Mouse (Mus musculus) forebrain, embryonic 16.5 days (tissue): Measurements from ENCODE around the gene Pigt. TPM values are rescaled to one million over a fixed set of nuclear protein-coding genes. Genes with fewer than 3 reads are reported as not detected.

Experiments used
- ATAC-seq: fragments of 200-750 bp; cut with Nextera tagmentation; 2 replicates; pipeline ENCODE4 v1.8.0; 2017; ENCODE audit warnings: mild to moderate bottlenecking, moderate library complexity
- H3K27ac ChIP-seq: fragments of 300-500 bp; sonication (generic); 2 replicates; pipeline ENCODE4 v1.5.1; 2014; ENCODE audit warnings: low read length, control low read depth
- H3K27me3 ChIP-seq: fragments of 300-500 bp; sonication (generic); replicated peaks from 2 replicates; pipeline ENCODE4 v1.6.1; 2014; ENCODE audit warnings: low read length; ENCODE audit not compliant: control insufficient read depth, insufficient read depth
- H3K36me3 ChIP-seq: fragments of 300-500 bp; sonication (generic); 2 replicates; pipeline ENCODE4 v1.6.1; 2014; ENCODE audit not compliant: control insufficient read depth, insufficient read depth
- H3K4me1 ChIP-seq: fragments of 300-500 bp; sonication (generic); replicated peaks from 2 replicates; pipeline ENCODE4 v1.6.1; 2014; ENCODE audit warnings: low read length; ENCODE audit not compliant: control insufficient read depth, insufficient read depth
- H3K4me2 ChIP-seq: fragments of 300-500 bp; sonication (generic); 2 replicates; pipeline ENCODE4 v1.6.1; 2014; ENCODE audit warnings: mild to moderate bottlenecking, low read length, control low read depth
- H3K4me3 ChIP-seq: fragments of 300-500 bp; sonication (generic); replicated peaks from 2 replicates; pipeline ENCODE4 v1.5.1; 2014; ENCODE audit warnings: mild to moderate bottlenecking, low read length, control low read depth
- H3K9ac ChIP-seq: fragments of 300-500 bp; sonication (generic); replicated peaks from 2 replicates; pipeline ENCODE4 v1.6.1; 2014; ENCODE audit warnings: low read depth, low read length, control low read depth
- H3K9me3 ChIP-seq: fragments of 300-500 bp; sonication (generic); 2 replicates; pipeline ENCODE4 v1.6.1; 2016; ENCODE audit warnings: low read length; ENCODE audit not compliant: control insufficient read depth
- WGBS: fragments of 180-500 bp; shearing (Covaris S2); extraction: QIAGEN DNeasy Blood & Tissue Kit; methylation state at CpG from one replicate; pipeline ENCODE4 v1.1.7; 2014; 5-methylcytosine and 5-hydroxymethylcytosine counted together
- polyA plus RNA-seq: library from polyadenylated mRNA; unstranded; fragments of >200 nt; fragmentation: Nextera tagmentation; extraction: Ambion mirVana; gene quantifications from 2 replicates; pipeline ENCODE4 v1.2.1, GENCODE M21; 2015

Gene Pigt
- polyA plus RNA-seq, 1 experiment from 2014 or later, result 68.3 TPM

DNA sequence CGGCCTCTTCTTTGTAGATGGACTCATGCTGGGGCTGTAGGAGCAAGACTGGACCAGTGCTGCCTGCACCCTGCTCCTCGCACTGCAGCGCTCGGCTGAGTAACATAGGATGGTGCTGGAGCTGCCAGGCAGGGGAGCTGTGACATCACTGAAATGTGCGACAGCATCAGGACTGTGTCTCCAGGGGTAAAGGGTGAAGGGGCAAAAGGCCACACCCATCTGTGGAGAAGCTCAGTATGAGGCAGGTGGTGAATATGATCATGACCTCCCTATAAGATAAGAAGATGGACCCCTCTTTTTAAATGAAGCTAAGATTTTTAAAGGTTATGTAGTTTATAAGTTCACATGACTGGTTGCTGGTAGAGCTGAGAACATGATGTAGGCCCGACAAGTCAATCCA lies 23.7 kb upstream of the Pigt start, which contains the start of gene Trp53tg5:
Gene Trp53tg5 (minus strand): TSS at position 101 of the 400 bp plus-strand sequence.
- no peaks in the 10 kb centered on the region for H3K9me3 ChIP-seq
- H3K27ac ChIP-seq, result no peak within 1 kb of the TSS
- no peaks in the 10 kb centered on the region for H3K27me3 ChIP-seq
- H3K4me2 ChIP-seq, result no peak within 1 kb of the TSS
- no peaks in the 10 kb centered on the region for H3K4me1 ChIP-seq
- 88% methylated on average over 6 of the region's 6 CpGs for WGBS
- no peak within 1 kb of the TSS for H3K4me3 ChIP-seq
- no peak for ATAC-seq
- H3K36me3 ChIP-seq, result peaks cover 4% of the 10 kb centered on the region; the same call in 1 of the 2 replicates
- no peak within 1 kb of the TSS for H3K9ac ChIP-seq

DNA sequence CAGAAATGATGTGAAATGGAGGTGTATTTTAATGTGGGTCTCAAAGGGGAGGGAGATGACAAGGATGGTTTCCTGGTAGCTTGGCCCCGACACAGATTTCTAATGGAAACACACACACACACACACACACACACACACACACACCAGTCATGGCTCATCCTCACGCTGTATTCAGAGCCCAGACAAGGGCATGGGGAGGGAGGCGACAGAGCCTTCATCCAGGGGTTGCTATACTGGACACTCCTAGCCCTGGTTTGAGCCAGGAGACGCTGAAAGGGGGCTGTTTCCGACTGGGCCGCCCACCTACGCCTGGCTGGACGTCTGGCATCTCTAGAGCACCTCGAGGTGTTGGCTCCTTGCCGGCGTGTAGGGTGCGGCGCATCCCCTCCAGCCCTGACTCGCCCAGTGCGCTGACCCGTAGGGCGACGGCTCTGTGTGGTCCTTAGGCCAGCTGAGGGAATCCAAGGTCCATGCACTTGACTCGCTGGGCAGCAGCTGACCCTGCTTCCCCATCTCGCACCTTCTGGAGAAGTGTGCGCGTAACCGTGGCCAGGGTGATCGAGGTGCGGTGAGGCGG lies 11.6 kb upstream of the Pigt start, which contains the start of gene Dbndd2:
Gene Dbndd2 (plus strand): TSS at position 426 of the 577 bp plus-strand sequence.
- no peak within 1 kb of the TSS for H3K27ac ChIP-seq

DNA sequence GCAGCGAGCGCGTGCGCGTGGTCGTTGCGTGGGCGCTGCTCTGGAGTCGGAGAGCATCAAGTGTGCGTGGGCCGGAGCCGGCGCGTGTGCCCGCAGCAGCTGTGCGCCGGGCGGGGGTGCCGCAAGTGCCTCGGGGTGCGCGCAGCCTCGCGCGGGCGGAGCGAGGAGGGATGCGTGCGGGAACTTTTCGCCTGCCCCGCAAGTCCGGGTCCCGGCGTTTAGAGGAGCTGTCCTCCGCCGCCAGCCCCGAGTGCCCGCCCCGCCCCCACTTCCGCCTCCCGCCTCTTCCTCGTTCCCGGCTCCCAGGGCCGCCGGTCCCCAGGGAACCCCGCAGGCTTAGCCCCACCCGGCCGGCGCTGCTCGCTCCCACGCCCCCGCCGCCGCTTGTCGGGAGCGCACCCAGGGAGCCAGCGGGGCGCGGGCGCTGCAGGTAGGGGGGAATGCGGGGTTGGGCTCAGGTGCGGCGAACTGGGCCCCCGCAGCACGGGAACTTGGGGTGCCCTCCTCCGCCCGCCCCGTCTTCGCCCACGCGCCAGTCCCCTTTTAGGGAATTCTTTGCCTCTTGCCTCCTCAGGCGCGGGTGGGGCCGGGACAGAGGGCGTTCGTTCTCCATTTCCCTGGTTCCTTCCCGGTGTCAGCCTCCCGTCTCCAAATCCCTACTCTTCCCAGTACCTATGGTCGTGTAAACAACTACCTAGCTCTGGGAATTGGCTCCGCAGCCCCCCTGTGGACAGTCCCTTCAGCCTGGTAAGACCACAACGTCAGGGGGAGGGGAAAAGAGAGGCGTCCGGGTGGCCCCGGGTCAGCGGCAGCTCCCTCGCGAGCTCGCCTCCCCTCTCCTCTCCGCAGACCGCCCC lies 10.8 kb upstream of the Pigt start:
- H3K4me1 ChIP-seq, result peaks cover 16% of the 10 kb centered on the region
- peaks cover 2% of the 10 kb centered on the region; the same call in 1 of the 2 replicates for H3K27me3 ChIP-seq
- H3K4me3 ChIP-seq, result peak overlapping the region; percentile 74
- peak overlapping the region; percentile 67 for H3K9ac ChIP-seq
- no peaks in the 10 kb centered on the region for H3K9me3 ChIP-seq
- ATAC-seq, result peak; percentile 70
- H3K36me3 ChIP-seq, result peaks cover 5% of the 10 kb centered on the region; the same call in 1 of the 2 replicates
- WGBS, result 0% methylated on average over 70 of the region's 90 CpGs
- no peak overlapping the region for H3K27ac ChIP-seq
- H3K4me2 ChIP-seq, result peak overlapping the region; percentile 99

More for the DNA sequence above, 11.6 kb upstream of the Pigt start, which contains the start of gene Dbndd2:
- ATAC-seq, result peak; percentile 53
- peak within 1 kb of the TSS; percentile 99 for H3K4me2 ChIP-seq
- whole genome bisulfite sequencing, result 1% methylated on average over 26 of the region's 26 CpGs
- H3K27me3 ChIP-seq, result peaks cover 2% of the 10 kb centered on the region; the same call in 1 of the 2 replicates
- peak within 1 kb of the TSS; percentile 74 for H3K4me3 ChIP-seq
- H3K36me3 ChIP-seq, result peaks cover 5% of the 10 kb centered on the region; the same call in 1 of the 2 replicates
- peaks cover 16% of the 10 kb centered on the region for H3K4me1 ChIP-seq
- no peaks in the 10 kb centered on the region for H3K9me3 ChIP-seq
- peak within 1 kb of the TSS; percentile 67 for H3K9ac ChIP-seq

DNA sequence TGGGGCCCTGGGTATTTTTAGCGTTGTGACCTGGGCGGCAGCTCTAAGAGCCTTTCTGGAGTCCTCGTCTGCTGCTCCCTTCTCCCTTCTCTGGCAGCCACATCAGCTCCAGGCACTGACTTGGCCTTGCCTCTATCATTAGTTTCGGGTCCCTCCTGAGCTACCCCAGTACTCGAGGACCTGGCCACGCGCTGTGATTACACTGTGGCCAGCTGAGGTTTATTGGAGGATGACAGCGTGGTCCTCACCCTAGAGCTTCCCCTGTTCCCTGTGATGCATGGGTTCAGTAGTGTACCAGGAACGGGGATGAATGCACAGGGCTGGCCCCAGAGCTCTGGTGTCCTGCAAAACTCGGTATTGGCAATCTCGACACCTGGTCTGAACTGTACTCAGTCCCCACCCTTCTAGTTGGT lies 10.2 kb upstream of the Pigt start:
- H3K4me1 ChIP-seq, result peaks cover 16% of the 10 kb centered on the region
- peaks cover 5% of the 10 kb centered on the region; the same call in 1 of the 2 replicates for H3K36me3 ChIP-seq
- H3K9me3 ChIP-seq, result no peaks in the 10 kb centered on the region
- WGBS, result 12% methylated on average over 11 of the region's 11 CpGs
- H3K4me2 ChIP-seq, result peak overlapping the region; percentile 99
- H3K9ac ChIP-seq, result peak overlapping the region; percentile 67; the same call in 1 of the 2 replicates
- no peak overlapping the region for H3K27ac ChIP-seq
- peaks cover 2% of the 10 kb centered on the region; the same call in 1 of the 2 replicates for H3K27me3 ChIP-seq
- no peak for ATAC-seq
- H3K4me3 ChIP-seq, result peak overlapping the region; percentile 74

DNA sequence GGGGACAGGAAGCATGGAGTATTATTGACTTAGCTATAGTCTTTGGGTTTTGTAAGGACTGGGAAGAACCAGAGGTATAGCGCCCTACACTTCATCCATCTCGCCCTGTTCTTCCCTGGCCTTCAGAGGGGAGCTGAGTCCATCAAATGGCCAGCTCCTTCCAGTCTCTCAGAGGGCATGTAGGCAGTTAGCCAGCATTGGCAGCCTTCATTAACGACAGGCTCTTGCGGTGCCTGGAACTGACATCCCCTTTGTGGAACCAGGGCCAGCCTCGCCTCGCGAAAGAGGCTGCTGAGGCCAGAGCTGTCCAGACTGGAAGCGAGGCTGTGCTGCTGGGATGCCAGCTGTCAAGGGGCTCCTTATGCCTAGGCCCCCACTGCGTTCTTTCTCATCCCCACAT lies 9.5 kb upstream of the Pigt start:
- Histone ChIP-seq H3K36me3 (peaks cover 5% of the 10 kb centered on the region; the same call in 1 of the 2 replicates), H3K4me1 (peaks cover 16% of the 10 kb centered on the region), H3K27me3 (peaks cover 2% of the 10 kb centered on the region; the same call in 1 of the 2 replicates), H3K9ac (no peak overlapping the region), H3K27ac (no peak overlapping the region), H3K9me3 (no peaks in the 10 kb centered on the region), H3K4me2 (no peak overlapping the region), H3K4me3 (no peak overlapping the region)
- no peak for ATAC-seq
- 56% methylated on average over 9 of the region's 9 CpGs for WGBS

DNA sequence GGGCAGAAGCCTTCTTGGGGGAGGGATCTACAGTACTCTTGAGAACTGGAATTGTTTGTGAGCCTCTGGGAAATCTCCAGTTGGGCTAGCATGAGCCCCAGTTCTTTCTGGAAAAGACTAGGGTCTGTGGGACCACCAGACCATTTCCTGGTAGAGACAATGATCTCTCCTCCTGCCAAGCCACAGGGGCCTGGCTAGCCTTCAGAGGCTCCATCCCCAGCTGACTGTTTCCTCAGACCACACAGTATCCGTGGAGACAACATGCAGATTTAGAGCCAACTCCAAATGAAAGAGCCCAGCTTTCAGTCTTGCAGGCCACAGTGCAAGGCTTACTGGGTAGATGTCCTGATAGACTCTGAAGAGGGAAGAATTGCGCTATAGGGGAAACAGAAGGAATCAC lies 3.2 kb upstream of the Pigt start:
- Histone ChIP-seq H3K9me3 (no peaks in the 10 kb centered on the region), H3K27me3 (no peaks in the 10 kb centered on the region), H3K4me1 (peaks cover 10% of the 10 kb centered on the region), H3K36me3 (peaks cover 5% of the 10 kb centered on the region; the same call in 1 of the 2 replicates), H3K9ac (no peak overlapping the region), H3K4me2 (no peak overlapping the region), H3K27ac (no peak overlapping the region), H3K4me3 (no peak overlapping the region)
- ATAC-seq, result no peak
- WGBS, result 54% methylated on average over 2 of the region's 2 CpGs

DNA sequence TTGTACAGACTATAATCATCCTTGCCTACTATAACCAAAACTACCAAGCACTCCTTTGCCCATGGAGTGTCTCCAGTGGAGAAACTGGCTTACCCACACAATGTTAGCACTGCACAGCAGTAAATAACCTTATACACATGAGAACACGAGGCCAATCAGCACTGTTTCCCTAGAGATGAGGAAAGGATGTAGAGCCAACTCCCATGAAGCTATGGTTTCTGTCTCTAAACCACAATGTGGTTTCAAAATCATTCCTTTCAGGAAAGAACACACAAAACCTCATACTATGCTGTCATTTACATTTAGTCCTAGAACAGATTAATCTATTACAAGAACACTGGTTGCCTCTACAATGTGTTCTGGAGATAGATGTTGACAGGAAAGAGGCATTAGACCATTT lies 989 bp upstream of the Pigt start:
- Histone ChIP-seq H3K9ac (no peak overlapping the region), H3K9me3 (no peaks in the 10 kb centered on the region), H3K36me3 (peaks cover 3% of the 10 kb centered on the region; the same call in 1 of the 2 replicates), H3K27me3 (no peaks in the 10 kb centered on the region), H3K27ac (no peak overlapping the region), H3K4me2 (peak overlapping the region; percentile 87; the same call in 1 of the 2 replicates), H3K4me3 (no peak overlapping the region), H3K4me1 (peaks cover 10% of the 10 kb centered on the region)
- ATAC-seq, result no peak
- WGBS, result 74% methylated on average over 1 of the region's 1 CpGs

DNA sequence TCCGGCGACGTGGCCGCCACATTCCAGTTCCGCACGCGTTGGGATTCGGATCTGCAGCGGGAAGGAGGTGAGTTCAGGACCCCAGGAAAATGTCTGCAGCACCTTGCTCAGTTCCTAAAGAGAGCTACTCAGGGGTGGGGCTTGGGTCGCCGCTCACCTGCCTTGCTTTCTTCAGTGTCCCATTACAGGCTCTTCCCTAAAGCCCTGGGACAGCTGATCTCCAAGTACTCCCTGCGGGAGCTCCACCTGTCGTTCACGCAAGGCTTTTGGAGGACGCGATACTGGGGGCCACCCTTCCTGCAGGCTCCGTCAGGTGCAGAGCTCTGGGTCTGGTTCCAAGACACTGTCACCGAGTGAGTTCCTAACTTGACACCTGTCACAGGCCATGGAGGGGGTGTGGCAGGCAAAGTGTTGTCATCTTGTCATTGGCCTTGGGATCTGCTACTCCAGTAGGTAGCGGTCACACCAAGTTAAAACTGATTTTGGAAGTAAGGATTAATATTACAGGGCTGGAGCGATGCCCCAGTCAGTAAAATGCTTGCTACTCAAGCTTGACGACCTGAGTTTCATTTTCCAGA lies 460 bp downstream of the Pigt start:
- Histone ChIP-seq H3K4me1 (peaks cover 10% of the 10 kb centered on the region), H3K36me3 (peaks cover 14% of the 10 kb centered on the region), H3K4me2 (peak overlapping the region; percentile 87), H3K27ac (no peak overlapping the region), H3K4me3 (peak overlapping the region; percentile 94), H3K27me3 (no peaks in the 10 kb centered on the region), H3K9ac (peak overlapping the region; percentile 82), H3K9me3 (no peaks in the 10 kb centered on the region)
- peak; percentile 32 for ATAC-seq
- 5% methylated on average over 21 of the region's 21 CpGs for WGBS

DNA sequence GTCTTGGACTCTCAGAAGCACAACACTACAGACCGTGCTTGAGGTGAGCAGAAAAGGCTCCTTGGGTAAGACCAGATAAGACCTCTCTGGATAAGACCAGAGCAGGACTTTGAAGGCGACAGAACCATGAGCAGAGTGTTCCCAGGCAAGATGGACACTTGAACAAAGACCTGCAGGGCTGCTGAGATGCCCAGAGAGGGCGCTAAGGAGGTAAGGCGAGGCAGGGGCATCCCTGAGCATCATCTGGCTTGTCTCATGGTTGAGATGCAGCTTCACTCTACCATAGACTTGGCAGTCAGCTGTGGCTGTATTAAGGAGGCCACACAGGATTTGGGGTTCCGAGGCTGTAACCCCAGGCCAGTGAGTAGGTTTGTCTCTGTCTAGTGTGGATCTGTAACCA lies 2.0 kb downstream of the Pigt start:
- H3K4me3 ChIP-seq, result no peak overlapping the region
- no peak overlapping the region for H3K27ac ChIP-seq
- H3K4me2 ChIP-seq, result no peak overlapping the region
- no peak for ATAC-seq
- no peak overlapping the region for H3K9ac ChIP-seq
- WGBS, result 73% methylated on average over 5 of the region's 5 CpGs
- peaks cover 4% of the 10 kb centered on the region; the same call in 1 of the 2 replicates for H3K9me3 ChIP-seq
- no peaks in the 10 kb centered on the region for H3K27me3 ChIP-seq
- peaks cover 10% of the 10 kb centered on the region for H3K4me1 ChIP-seq
- H3K36me3 ChIP-seq, result peaks cover 28% of the 10 kb centered on the region
